Mouse (Mus musculus): ENCODE results near the gene Acap2. TPM values are rescaled to one million over a fixed set of nuclear protein-coding genes. Genes with fewer than 3 reads are reported as not detected.

Gene Acap2
- polyA plus RNA-seq, 1 experiment from 2014 or later: 26.3 TPM

- H3K9ac ChIP-seq (ENCODE audit: low read depth, low read length): no peak overlapping the region
- 86% methylated on average over 7 of the region's 7 CpGs for WGBS
- H3K36me3 ChIP-seq (ENCODE audit: control insufficient read depth, insufficient read depth, low read length): no peaks in the 10 kb centered on the region
- H3K27me3 ChIP-seq (replicated peaks; ENCODE audit: control insufficient read depth, insufficient read depth, low read length): no peaks in the 10 kb centered on the region
- H3K4me2 ChIP-seq (ENCODE audit: low read depth, low read length): no peak overlapping the region
- H3K4me1 ChIP-seq (ENCODE audit: control insufficient read depth, insufficient read depth, low read length): 0 out of 2 replicates have a peak, but pooled peaks cover 10% of the 10 kb centered on the region
- DNase-seq (ENCODE audit: low spot score): no peak
- H3K4me3 ChIP-seq (ENCODE audit: low read depth, low read length): no peak overlapping the region
- ATAC-seq (ENCODE audit: low read depth): no peak
- H3K27ac ChIP-seq (replicated peaks; ENCODE audit: low read depth, low read length): no peak overlapping the region
- no peaks in the 10 kb centered on the region for H3K9me3 ChIP-seq (ENCODE audit: control insufficient read depth, low read length)
Observed at GRCm38 (mm10) chr16:31068280-31068679, 132.8 kb downstream of the Acap2 start.

GRCm38 (mm10) chr16:31066344-31067098, 134.5 kb downstream of the Acap2 start:
- Histone ChIP-seq H3K27me3 (replicated peaks; ENCODE audit: control insufficient read depth, insufficient read depth, low read length) (no peaks in the 10 kb centered on the region), H3K4me3 (ENCODE audit: low read depth, low read length) (no peak overlapping the region), H3K27ac (replicated peaks; ENCODE audit: low read depth, low read length) (peak overlapping the region; percentile 45; the same call in 1 of the 2 replicates), H3K4me1 (ENCODE audit: control insufficient read depth, insufficient read depth, low read length) (peaks cover 14% of the 10 kb centered on the region; the same call in 1 of the 2 replicates), H3K4me2 (ENCODE audit: low read depth, low read length) (no peak overlapping the region), H3K9ac (ENCODE audit: low read depth, low read length) (no peak overlapping the region; the same call in 1 of the 2 replicates), H3K36me3 (ENCODE audit: control insufficient read depth, insufficient read depth, low read length) (no peaks in the 10 kb centered on the region), H3K9me3 (ENCODE audit: control insufficient read depth, low read length) (no peaks in the 10 kb centered on the region)
- 55% methylated on average over 15 of the region's 15 CpGs for WGBS
- no peak for ATAC-seq (ENCODE audit: low read depth)
- peak; percentile 67 for DNase-seq (ENCODE audit: low spot score)

GRCm38 (mm10) chr16:31064782-31065181, 136.3 kb downstream of the Acap2 start:
- Histone ChIP-seq H3K9me3 (ENCODE audit: control insufficient read depth, low read length) (no peaks in the 10 kb centered on the region), H3K27me3 (replicated peaks; ENCODE audit: control insufficient read depth, insufficient read depth, low read length) (no peaks in the 10 kb centered on the region), H3K36me3 (ENCODE audit: control insufficient read depth, insufficient read depth, low read length) (no peaks in the 10 kb centered on the region), H3K4me2 (ENCODE audit: low read depth, low read length) (no peak overlapping the region), H3K4me1 (ENCODE audit: control insufficient read depth, insufficient read depth, low read length) (peaks cover 19% of the 10 kb centered on the region; the same call in 1 of the 2 replicates), H3K4me3 (ENCODE audit: low read depth, low read length) (no peak overlapping the region), H3K9ac (ENCODE audit: low read depth, low read length) (no peak overlapping the region), H3K27ac (replicated peaks; ENCODE audit: low read depth, low read length) (no peak overlapping the region)
- DNase-seq (ENCODE audit: low spot score) (no peak), ATAC-seq (ENCODE audit: low read depth) (no peak)
- 87% methylated on average over 6 of the region's 6 CpGs for WGBS

- Histone ChIP-seq H3K9ac (ENCODE audit: low read depth, low read length) (no peak overlapping the region), H3K27me3 (replicated peaks; ENCODE audit: control insufficient read depth, insufficient read depth, low read length) (no peaks in the 10 kb centered on the region), H3K4me2 (ENCODE audit: low read depth, low read length) (no peak overlapping the region), H3K27ac (replicated peaks; ENCODE audit: low read depth, low read length) (no peak overlapping the region), H3K36me3 (ENCODE audit: control insufficient read depth, insufficient read depth, low read length) (no peaks in the 10 kb centered on the region), H3K4me3 (ENCODE audit: low read depth, low read length) (no peak overlapping the region), H3K9me3 (ENCODE audit: control insufficient read depth, low read length) (no peaks in the 10 kb centered on the region), H3K4me1 (ENCODE audit: control insufficient read depth, insufficient read depth, low read length) (peaks cover 19% of the 10 kb centered on the region; the same call in 1 of the 2 replicates)
- ATAC-seq (ENCODE audit: low read depth) (no peak), DNase-seq (ENCODE audit: low spot score) (no peak)
- 81% methylated on average over 3 of the region's 3 CpGs for WGBS
Observed at GRCm38 (mm10) chr16:31062918-31063317, 138.1 kb downstream of the Acap2 start.

- no peaks in the 10 kb centered on the region for H3K27me3 ChIP-seq (replicated peaks; ENCODE audit: control insufficient read depth, insufficient read depth, low read length)
- no peak overlapping the region for H3K9ac ChIP-seq (ENCODE audit: low read depth, low read length)
- no peak overlapping the region for H3K4me3 ChIP-seq (ENCODE audit: low read depth, low read length)
- no peak overlapping the region for H3K4me2 ChIP-seq (ENCODE audit: low read depth, low read length)
- H3K36me3 ChIP-seq (ENCODE audit: control insufficient read depth, insufficient read depth, low read length): no peaks in the 10 kb centered on the region
- H3K27ac ChIP-seq (replicated peaks; ENCODE audit: low read depth, low read length): peak overlapping the region; percentile 45; the same call in 1 of the 2 replicates
- H3K4me1 ChIP-seq (ENCODE audit: control insufficient read depth, insufficient read depth, low read length): peaks cover 12% of the 10 kb centered on the region; the same call in 1 of the 2 replicates
- DNase-seq (ENCODE audit: low spot score) (peak; percentile 82), ATAC-seq (ENCODE audit: low read depth) (peak; percentile 62)
- 44% methylated on average over 11 of the region's 11 CpGs for WGBS
- no peaks in the 10 kb centered on the region for H3K9me3 ChIP-seq (ENCODE audit: control insufficient read depth, low read length)
Observed at GRCm38 (mm10) chr16:31061246-31061880, 139.7 kb downstream of the Acap2 start.

- 89% methylated on average over 13 of the region's 13 CpGs for WGBS
- no peak for ATAC-seq (ENCODE audit: low read depth)
- H3K9ac ChIP-seq (ENCODE audit: low read depth, low read length): no peak overlapping the region
- H3K27me3 ChIP-seq (replicated peaks; ENCODE audit: control insufficient read depth, insufficient read depth, low read length): no peaks in the 10 kb centered on the region
- H3K9me3 ChIP-seq (ENCODE audit: control insufficient read depth, low read length): no peaks in the 10 kb centered on the region
- no peak overlapping the region for H3K4me3 ChIP-seq (ENCODE audit: low read depth, low read length)
- no peaks in the 10 kb centered on the region for H3K36me3 ChIP-seq (ENCODE audit: control insufficient read depth, insufficient read depth, low read length)
- H3K27ac ChIP-seq (replicated peaks; ENCODE audit: low read depth, low read length): peak overlapping the region; percentile 45; the same call in 1 of the 2 replicates
- DNase-seq (ENCODE audit: low spot score): no peak
- H3K4me2 ChIP-seq (ENCODE audit: low read depth, low read length): no peak overlapping the region
- peaks cover 10% of the 10 kb centered on the region; the same call in 1 of the 2 replicates for H3K4me1 ChIP-seq (ENCODE audit: control insufficient read depth, insufficient read depth, low read length)
Observed at GRCm38 (mm10) chr16:31060714-31061113, 140.3 kb downstream of the Acap2 start.

GRCm38 (mm10) chr16:31060226-31060625, 140.8 kb downstream of the Acap2 start:
- WGBS: 88% methylated on average over 3 of the region's 3 CpGs
- DNase-seq (ENCODE audit: low spot score) (no peak), ATAC-seq (ENCODE audit: low read depth) (no peak)
- Histone ChIP-seq H3K9me3 (ENCODE audit: control insufficient read depth, low read length) (no peaks in the 10 kb centered on the region), H3K27ac (replicated peaks; ENCODE audit: low read depth, low read length) (no peak overlapping the region), H3K4me1 (ENCODE audit: control insufficient read depth, insufficient read depth, low read length) (peaks cover 10% of the 10 kb centered on the region; the same call in 1 of the 2 replicates), H3K4me2 (ENCODE audit: low read depth, low read length) (no peak overlapping the region), H3K27me3 (replicated peaks; ENCODE audit: control insufficient read depth, insufficient read depth, low read length) (no peaks in the 10 kb centered on the region), H3K4me3 (ENCODE audit: low read depth, low read length) (no peak overlapping the region), H3K9ac (ENCODE audit: low read depth, low read length) (no peak overlapping the region), H3K36me3 (ENCODE audit: control insufficient read depth, insufficient read depth, low read length) (no peaks in the 10 kb centered on the region)

GRCm38 (mm10) chr16:31059730-31060129, 141.3 kb downstream of the Acap2 start:
- H3K27me3 ChIP-seq (replicated peaks; ENCODE audit: control insufficient read depth, insufficient read depth, low read length): no peaks in the 10 kb centered on the region
- H3K4me3 ChIP-seq (ENCODE audit: low read depth, low read length): no peak overlapping the region
- no peak for DNase-seq (ENCODE audit: low spot score)
- WGBS: 91% methylated on average over 4 of the region's 4 CpGs
- no peak overlapping the region for H3K9ac ChIP-seq (ENCODE audit: low read depth, low read length)
- H3K4me2 ChIP-seq (ENCODE audit: low read depth, low read length): no peak overlapping the region
- no peak overlapping the region for H3K27ac ChIP-seq (replicated peaks; ENCODE audit: low read depth, low read length)
- H3K36me3 ChIP-seq (ENCODE audit: control insufficient read depth, insufficient read depth, low read length): no peaks in the 10 kb centered on the region
- no peak for ATAC-seq (ENCODE audit: low read depth)
- no peaks in the 10 kb centered on the region for H3K9me3 ChIP-seq (ENCODE audit: control insufficient read depth, low read length)
- H3K4me1 ChIP-seq (ENCODE audit: control insufficient read depth, insufficient read depth, low read length): peaks cover 10% of the 10 kb centered on the region; the same call in 1 of the 2 replicates
